Mouse (Mus musculus) MEL (cell line): ENCODE measurements around the gene Sema6b. TPM values are rescaled to one million over a fixed set of nuclear protein-coding genes. Genes with fewer than 3 reads are reported as not detected.

ENCODE experiments used
- DNase-seq: peaks from one replicate; pipeline ENCODE4 v3.0.0; 2011; ENCODE audit warnings: low read depth, low spot score
- H3K27ac ChIP-seq: 2 replicates; pipeline ENCODE4 v1.5.1; 2012; ENCODE audit warnings: low read depth, mild to moderate bottlenecking, control low read depth, low read length, moderate library complexity; ENCODE audit not compliant: control insufficient read depth
- H3K27me3 ChIP-seq, 2 experiments: fragments of 150-350 bp in 1 of 2; sonication (generic) in 1 of 2; 2 replicates each; pipeline ENCODE4 v1.6.1; 2012; ENCODE audit warnings: low read length in 2 of 2, mild to moderate bottlenecking in 2 of 2, improper control_type of control experiment in 1 of 2, moderate library complexity in 1 of 2; ENCODE audit not compliant: insufficient read depth in 2 of 2, control insufficient read depth in 1 of 2
- H3K36me3 ChIP-seq, 2 experiments: 2 replicates each; pipeline ENCODE4 v1.6.1; 2012 to 2014; ENCODE audit warnings: low read length in 2 of 2, improper control_type of control experiment in 1 of 2, inconsistent platforms in 1 of 2, mild to moderate bottlenecking in 1 of 2; ENCODE audit not compliant: insufficient read depth in 2 of 2, control insufficient read depth in 1 of 2
- H3K4me1 ChIP-seq, 2 experiments: fragments of 150-350 bp in 1 of 2; sonication (generic) in 1 of 2; 2 replicates each; pipeline ENCODE4 v1.6.1; 2012; ENCODE audit warnings: low read length in 2 of 2, improper control_type of control experiment in 1 of 2, mild to moderate bottlenecking in 1 of 2; ENCODE audit not compliant: insufficient read depth in 2 of 2, control insufficient read depth in 1 of 2
- H3K4me3 ChIP-seq, 2 experiments: fragments of 150-350 bp in 1 of 2; sonication (generic) in 1 of 2; 2 replicates each; pipeline ENCODE4 v1.5.1; 2012; ENCODE audit warnings: low read depth in 2 of 2, low read length in 2 of 2, mild to moderate bottlenecking in 2 of 2, moderate library complexity in 2 of 2, control low read depth in 1 of 2, improper control_type of control experiment in 1 of 2; ENCODE audit not compliant: control insufficient read depth in 1 of 2, insufficient read depth in 1 of 2
- H3K79me2 ChIP-seq: 2 replicates; pipeline ENCODE4 v1.6.1; 2012; ENCODE audit warnings: mild to moderate bottlenecking, low read length, moderate library complexity; ENCODE audit not compliant: control insufficient read depth, poor library complexity, insufficient read depth
- H3K9ac ChIP-seq: 2 replicates; pipeline ENCODE4 v1.6.1; 2012; ENCODE audit warnings: low read depth, mild to moderate bottlenecking, control low read depth, low read length, moderate library complexity; ENCODE audit not compliant: control insufficient read depth, poor library complexity, severe bottlenecking
- H3K9me3 ChIP-seq: fragments of 150-350 bp; sonication (generic); replicated peaks from 2 replicates; pipeline ENCODE4 v1.6.1; 2012; ENCODE audit warnings: mild to moderate bottlenecking, low read length, improper control_type of control experiment, moderate library complexity; ENCODE audit not compliant: insufficient read depth
- BHLHE40 ChIP-seq: IDR thresholded peaks from 2 replicates; pipeline ENCODE4 v1.6.1; 2012; ENCODE audit warnings: low read depth, mild to moderate bottlenecking, inconsistent platforms, low read length, improper control_type of control experiment, borderline replicate concordance
- CHD1 ChIP-seq: IDR thresholded peaks from 2 replicates; pipeline ENCODE4 v1.6.1; 2012; ENCODE audit warnings: low read depth, mild to moderate bottlenecking, inconsistent platforms, low read length, improper control_type of control experiment
- CTCF ChIP-seq, 3 experiments: IDR thresholded peaks in 2 of 3; conservative IDR thresholded peaks in 1 of 3; 2 replicates each; pipeline ENCODE4 v1.5.1; 2011 to 2012; ENCODE audit warnings: low read length in 3 of 3, low read depth in 2 of 3, mild to moderate bottlenecking in 2 of 3, improper control_type of control experiment in 1 of 3, inconsistent platforms in 1 of 3, mixed read lengths in 1 of 3, moderate library complexity in 1 of 3; ENCODE audit not compliant: control insufficient read depth in 1 of 3, insufficient read depth in 1 of 3, poor library complexity in 1 of 3, severe bottlenecking in 1 of 3
- E2F4 ChIP-seq: IDR thresholded peaks from 2 replicates; pipeline ENCODE4 v1.6.1; 2011; ENCODE audit warnings: low read depth, low read length, improper control_type of control experiment, borderline replicate concordance
- ELF1 ChIP-seq: IDR thresholded peaks from 2 replicates; pipeline ENCODE4 v1.6.1; 2014; ENCODE audit warnings: low read depth, mild to moderate bottlenecking, inconsistent platforms, low read length, improper control_type of control experiment, moderate library complexity
- ETS1 ChIP-seq: IDR thresholded peaks from 2 replicates; pipeline ENCODE4 v1.6.1; 2012; ENCODE audit warnings: low read depth, mild to moderate bottlenecking, inconsistent platforms, low read length, improper control_type of control experiment, moderate library complexity
- GABPA ChIP-seq: IDR thresholded peaks from 2 replicates; pipeline ENCODE4 v1.6.1; 2012; ENCODE audit warnings: low read depth, mild to moderate bottlenecking, inconsistent platforms, low read length, improper control_type of control experiment, moderate library complexity
- GATA1 ChIP-seq: IDR thresholded peaks from 2 replicates; pipeline ENCODE4 v1.6.1; 2011; ENCODE audit warnings: low read depth, low read length, improper control_type of control experiment
- HCFC1 ChIP-seq: IDR thresholded peaks from 2 replicates; pipeline ENCODE4 v1.6.1; 2012; ENCODE audit warnings: low read depth, mild to moderate bottlenecking, inconsistent platforms, low read length, improper control_type of control experiment, moderate library complexity
- JUND ChIP-seq: IDR thresholded peaks from 2 replicates; pipeline ENCODE4 v1.6.1; 2011; ENCODE audit warnings: low read depth, mild to moderate bottlenecking, improper control_type of control experiment, low read length
- KAT2A ChIP-seq: conservative IDR thresholded peaks from 2 replicates; pipeline ENCODE4 v1.6.1; 2012; ENCODE audit warnings: low read depth, low read length, improper control_type of control experiment, inconsistent platforms
- MAFK ChIP-seq: IDR thresholded peaks from 2 replicates; pipeline ENCODE4 v1.6.1; 2011; ENCODE audit warnings: low read depth, mild to moderate bottlenecking, low read length, improper control_type of control experiment, borderline replicate concordance
- MXI1 ChIP-seq: IDR thresholded peaks from 2 replicates; pipeline ENCODE4 v1.6.1; 2011; ENCODE audit warnings: mild to moderate bottlenecking, low read depth, low read length, improper control_type of control experiment
- POLR2A ChIP-seq, 2 experiments: IDR thresholded peaks; 2 replicates each; pipeline ENCODE4 v1.6.1; 2011 to 2012; ENCODE audit warnings: low read length in 2 of 2, mild to moderate bottlenecking in 2 of 2, control low read depth in 1 of 2, improper control_type of control experiment in 1 of 2, low read depth in 1 of 2, moderate library complexity in 1 of 2; ENCODE audit not compliant: control insufficient read depth in 1 of 2, insufficient read depth in 1 of 2, poor library complexity in 1 of 2
- RCOR1 ChIP-seq: IDR thresholded peaks from 2 replicates; pipeline ENCODE4 v1.6.1; 2012; ENCODE audit warnings: low read depth, mild to moderate bottlenecking, inconsistent platforms, low read length, improper control_type of control experiment
- SIN3A ChIP-seq: IDR thresholded peaks from 2 replicates; pipeline ENCODE4 v1.6.1; 2012; ENCODE audit warnings: low read length, improper control_type of control experiment, inconsistent platforms
- SMC3 ChIP-seq: IDR thresholded peaks from 2 replicates; pipeline ENCODE4 v1.6.1; 2011; ENCODE audit warnings: low read depth, low read length, improper control_type of control experiment
- TAL1 ChIP-seq: IDR thresholded peaks from 2 replicates; pipeline ENCODE4 v1.6.1; 2012; ENCODE audit warnings: mild to moderate bottlenecking, inconsistent platforms, low read length, moderate library complexity, mixed read lengths
- TBP ChIP-seq: IDR thresholded peaks from 2 replicates; pipeline ENCODE4 v1.8.0; 2011; ENCODE audit warnings: low read depth, low read length, improper control_type of control experiment
- ZKSCAN1 ChIP-seq: IDR thresholded peaks from 2 replicates; pipeline ENCODE4 v1.6.1; 2012; ENCODE audit warnings: low read depth, mild to moderate bottlenecking, inconsistent platforms, low read length, improper control_type of control experiment, moderate library complexity
- ZMIZ1 ChIP-seq: IDR thresholded peaks from 2 replicates; pipeline ENCODE4 v1.6.1; 2012; ENCODE audit warnings: low read depth, mild to moderate bottlenecking, inconsistent platforms, low read length, improper control_type of control experiment, moderate library complexity
- ZNF384 ChIP-seq: IDR thresholded peaks from 2 replicates; pipeline ENCODE4 v1.6.1; 2012; ENCODE audit warnings: low read depth, mild to moderate bottlenecking, inconsistent platforms, low read length, improper control_type of control experiment
- polyA plus RNA-seq, 2 experiments: library from polyadenylated mRNA; stranded (reverse) in 1 of 2; unstranded in 1 of 2; fragments of >175 nt in 1 of 2; fragments of >200 nt in 1 of 2; gene quantifications; 2 replicates each; pipeline versions ENCODE4 v1.2.1 to v1.2.4; 2012; ENCODE audit warnings: low replicate concordance in 2 of 2, low read depth in 1 of 2; ENCODE audit not compliant: insufficient read length in 2 of 2, insufficient read depth in 1 of 2, missing spikeins in 1 of 2
- total RNA-seq: library from RNA; depleted of rRNA; stranded (reverse); fragments of 300-350 nt; gene quantifications from 2 replicates; pipeline ENCODE4 v1.2.3, GENCODE M21; 2012

Gene Sema6b
- total and polyA plus RNA-seq, 3 experiments: 7.7 to 16.8 TPM; not detected in 1

- DNase-seq: no peak
- no peak overlapping the region for H3K4me3 ChIP-seq
- H3K27ac ChIP-seq: no peak overlapping the region
- no peaks in the 10 kb centered on the region for H3K4me1 ChIP-seq
- no peaks in the 10 kb centered on the region for H3K9me3 ChIP-seq
- TF ChIP-seq JUND: no peak
- no peak for TF ChIP-seq SMC3
- TF ChIP-seq ZKSCAN1: no peak
- TF ChIP-seq SIN3A: no peak
- no peak for TF ChIP-seq E2F4
- no peak for TF ChIP-seq MAFK
- no peak for TF ChIP-seq TBP
- TF ChIP-seq POLR2A (IDR thresholded peaks at IDR 0.05; ENCODE audit: control insufficient read depth in 1 of 2, insufficient read depth in 1 of 2, low read depth in 1 of 2, low read length in 2 of 2, poor library complexity in 1 of 2): no peak
- no peak for TF ChIP-seq GABPA
- TF ChIP-seq RCOR1: no peak
- no peak for TF ChIP-seq KAT2A
- H3K27me3 ChIP-seq: no peaks in the 10 kb centered on the region
- H3K9ac ChIP-seq: no peak overlapping the region
- peaks cover 0 to 5% of the 10 kb centered on the region in 2 experiments; a peak in 2 of 4 replicates for H3K36me3 ChIP-seq
- no peaks in the 10 kb centered on the region for H3K79me2 ChIP-seq
Observed at GRCm38 (mm10) chr17:56092794-56093193, 47.3 kb downstream of the Sema6b start.

GRCm38 (mm10) chr17:56092312-56092711 lies 47.8 kb downstream of the Sema6b start:
- H3K27me3 ChIP-seq: no peaks in the 10 kb centered on the region
- H3K36me3 ChIP-seq: peaks cover 0 to 3% of the 10 kb centered on the region in 2 experiments; a peak in 2 of 4 replicates
- H3K79me2 ChIP-seq: no peaks in the 10 kb centered on the region

GRCm38 (mm10) chr17:56080781-56081585 lies 59.2 kb downstream of the Sema6b start:
- Histone ChIP-seq H3K27me3 (no peaks in the 10 kb centered on the region), H3K27ac (no peak overlapping the region), H3K36me3 (peaks cover 0 to 8% of the 10 kb centered on the region in 2 experiments; a peak in 2 of 4 replicates), H3K9ac (peak overlapping the region; percentile 82), H3K4me3 (peak overlapping the region; percentile 63 to 98; a peak in 3 of 4 replicates), H3K79me2 (peaks cover 17% of the 10 kb centered on the region), H3K4me1 (peaks cover 0 to 13% of the 10 kb centered on the region in 2 experiments; a peak in 3 of 4 replicates), H3K9me3 (no peaks in the 10 kb centered on the region)
- TF ChIP-seq ETS1 (no peak), MXI1 (no peak), POLR2A (IDR thresholded peaks at IDR 0.05; ENCODE audit: control insufficient read depth in 1 of 2, insufficient read depth in 1 of 2, low read depth in 1 of 2, low read length in 2 of 2, poor library complexity in 1 of 2) (no peak; a peak in 1 of 4 replicates), TBP (no peak), ELF1 (peak; percentile 35; the same call in 1 of the 2 replicates), CTCF (IDR thresholded peaks at IDR 0.05 in 2 of 3, conservative IDR thresholded peaks at IDR 0.05 in 1 of 3; ENCODE audit: control insufficient read depth in 1 of 3, insufficient read depth in 1 of 3, low read depth in 2 of 3, low read length in 3 of 3, poor library complexity in 1 of 3, severe bottlenecking in 1 of 3) (no peak), BHLHE40 (no peak), HCFC1 (0 out of 2 replicates have a peak, but pooled peaks have one; percentile 48), GABPA (no peak), KAT2A (no peak), JUND (no peak), GATA1 (no peak), SMC3 (no peak), RCOR1 (no peak), ZMIZ1 (no peak), TAL1 (no peak)
- peak; percentile 65 for DNase-seq

More at GRCm38 (mm10) chr17:56092312-56092711, 47.8 kb downstream of the Sema6b start:
- no peak for DNase-seq
- no peak overlapping the region for H3K4me3 ChIP-seq
- no peaks in the 10 kb centered on the region for H3K9me3 ChIP-seq
- no peaks in the 10 kb centered on the region for H3K4me1 ChIP-seq
- peak; percentile 96 for TF ChIP-seq ZNF384
- TF ChIP-seq HCFC1: no peak
- TF ChIP-seq CHD1: no peak
- TF ChIP-seq, all 39 proteins: peak for 1
- no peak overlapping the region for H3K27ac ChIP-seq
- H3K9ac ChIP-seq: no peak overlapping the region
